Mouse (Mus musculus) erythroblast, adult 5-6 weeks (primary cell): Measurements from ENCODE around the gene Oaz3. TPM values are rescaled to one million over a fixed set of nuclear protein-coding genes. Genes with fewer than 3 reads are reported as not detected.

Experiments used
- ATAC-seq: replicated peaks from 2 replicates; pipeline ENCODE4 v1.8.0; 2016; ENCODE audit warnings: moderate number of reproducible peaks, mild to moderate bottlenecking, moderate TSS enrichment, inconsistent platforms; ENCODE audit not compliant: poor library complexity, low FRiP score, severe bottlenecking
- total RNA-seq, 2 experiments: library from RNA; stranded (forward) in 1 of 2; stranded (reverse) in 1 of 2; fragments of 150-400 nt in 1 of 2; fragments of 200-764, 138-1000 nt in 1 of 2; gene quantifications; 2 replicates each; pipeline versions ENCODE4 v1.2.3 to v1.2.4; 2015 to 2017; ENCODE audit warnings: low replicate concordance in 2 of 2

Gene Oaz3
- total RNA-seq (2015; ENCODE audit: low replicate concordance) (not detected in 2 replicates), total RNA-seq (2017; ENCODE audit: low replicate concordance) (not detected in 2 replicates)

DNA sequence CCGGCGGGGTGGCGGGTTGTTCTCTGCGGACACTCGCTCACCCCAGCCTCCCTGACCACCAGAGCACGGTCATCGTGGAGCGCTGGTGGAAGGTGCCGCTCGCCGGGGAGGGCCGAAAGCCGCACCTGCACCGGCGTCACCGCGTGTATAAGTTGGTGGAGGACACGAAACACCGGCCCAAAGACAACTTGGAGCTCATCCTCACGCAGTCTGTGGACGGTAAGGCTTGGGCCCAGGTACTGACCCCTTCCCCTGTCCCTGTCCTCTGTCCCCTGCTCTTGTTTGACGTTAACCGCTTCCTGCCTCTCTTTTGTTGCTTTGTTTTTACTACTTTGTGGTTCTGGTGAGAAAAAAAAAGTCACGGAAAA is at the start of gene Oaz3:
Gene Oaz3 (minus strand): TSS at position 319 of the 368 bp plus-strand sequence.
- peak; percentile 69; the same call in 1 of the 2 replicates for ATAC-seq

DNA sequence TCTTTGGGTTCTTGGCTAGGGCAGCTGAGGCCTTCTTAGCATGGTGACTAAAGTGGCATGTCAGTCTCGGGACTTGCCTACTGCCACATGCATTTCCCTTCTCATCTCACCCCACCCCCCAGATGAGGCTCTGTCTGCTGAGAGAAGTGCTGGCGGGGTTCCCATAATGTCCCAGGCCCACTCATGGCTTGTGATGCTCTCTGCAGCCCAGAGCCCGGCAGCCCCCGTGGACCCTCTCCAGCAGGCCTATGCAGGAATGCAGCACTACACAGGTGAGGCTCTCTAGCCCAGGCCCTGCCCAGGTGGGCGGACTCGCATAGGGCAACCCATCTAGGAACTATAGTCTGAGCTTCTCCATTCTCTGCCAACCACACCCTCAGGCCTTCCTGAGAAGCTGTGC is 43.9 kb upstream of the Oaz3 start:
- ATAC-seq: no peak

DNA sequence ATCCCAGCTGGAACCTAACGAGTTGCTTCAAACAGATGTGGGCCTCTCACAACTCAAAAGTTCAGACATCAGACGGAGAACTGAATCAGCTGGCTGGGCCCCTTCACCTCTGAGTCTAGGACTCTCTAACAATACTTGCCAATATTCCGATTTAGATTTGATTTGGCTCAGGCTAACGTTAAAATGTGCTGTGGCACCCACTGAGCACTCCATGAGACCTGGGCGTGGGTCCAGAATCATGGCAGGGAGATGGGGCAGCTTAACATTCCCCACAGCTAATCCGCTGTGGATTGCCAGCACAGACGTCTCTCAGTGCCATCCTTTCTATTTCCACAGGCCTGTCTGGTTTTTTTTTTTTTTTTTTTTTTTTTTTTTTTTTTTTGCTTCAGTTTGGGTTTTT is 42.2 kb upstream of the Oaz3 start:
- no peak for ATAC-seq

DNA sequence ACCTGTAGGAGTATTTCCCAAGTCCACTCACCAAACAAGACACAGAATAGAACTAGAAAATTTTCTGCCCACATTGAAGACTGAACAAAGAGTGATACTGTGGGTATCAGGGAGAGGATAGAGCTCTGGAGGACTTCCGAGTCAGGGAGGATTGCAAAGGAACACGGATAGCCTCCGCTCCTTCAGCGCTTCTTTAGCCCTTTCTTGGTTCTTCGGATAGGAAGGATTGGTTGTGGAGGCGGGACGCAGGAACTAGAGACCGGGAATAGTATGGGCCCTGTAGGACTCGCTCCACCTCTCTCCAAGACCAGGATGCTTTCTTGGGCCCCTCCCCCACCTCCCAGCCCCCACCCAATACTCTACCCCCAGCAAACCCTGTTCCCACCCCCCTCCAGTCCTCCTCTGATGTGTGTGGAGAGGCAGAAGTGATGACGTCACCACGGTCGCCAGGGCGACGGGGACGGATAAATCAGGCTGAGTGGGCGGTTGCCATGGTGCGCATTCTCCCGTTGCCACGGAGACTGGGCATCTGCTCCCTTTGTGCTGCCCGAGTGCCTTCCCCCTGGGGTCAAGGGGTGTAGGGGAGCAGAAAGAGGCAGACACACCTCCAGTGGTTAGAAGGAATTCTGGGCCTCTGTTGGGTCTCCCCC is 40.2 kb upstream of the Oaz3 start:
- ATAC-seq: no peak

DNA sequence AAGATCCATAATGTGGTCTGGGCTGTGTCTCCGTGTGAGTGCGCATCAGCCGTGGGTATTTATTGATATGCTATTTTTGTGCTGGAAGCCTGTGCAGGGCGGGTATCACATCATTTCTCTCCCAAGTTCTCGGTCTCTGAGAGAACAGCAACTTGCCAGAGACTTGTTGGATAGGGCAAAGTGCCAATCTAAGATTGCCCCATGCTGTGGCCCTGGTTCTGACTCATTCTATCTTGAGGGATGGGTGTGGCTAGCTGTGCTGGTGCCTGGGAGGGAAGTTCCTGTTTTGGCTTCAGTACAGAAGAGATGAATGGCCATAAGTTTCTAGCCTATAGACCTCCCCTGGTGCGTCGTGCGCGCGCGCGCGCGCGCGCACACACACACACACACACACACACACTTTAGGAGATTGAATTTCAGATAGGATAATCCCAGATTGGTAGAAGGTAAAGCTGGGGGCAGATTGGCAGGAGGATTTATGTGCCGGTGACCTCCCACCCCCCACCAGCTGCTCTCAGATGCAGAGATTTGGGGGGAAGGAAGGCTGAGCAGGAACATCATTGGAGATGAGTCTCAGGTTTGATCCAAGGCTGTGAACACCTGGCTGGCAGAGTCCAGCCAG is 39.2 kb upstream of the Oaz3 start:
- no peak for ATAC-seq

DNA sequence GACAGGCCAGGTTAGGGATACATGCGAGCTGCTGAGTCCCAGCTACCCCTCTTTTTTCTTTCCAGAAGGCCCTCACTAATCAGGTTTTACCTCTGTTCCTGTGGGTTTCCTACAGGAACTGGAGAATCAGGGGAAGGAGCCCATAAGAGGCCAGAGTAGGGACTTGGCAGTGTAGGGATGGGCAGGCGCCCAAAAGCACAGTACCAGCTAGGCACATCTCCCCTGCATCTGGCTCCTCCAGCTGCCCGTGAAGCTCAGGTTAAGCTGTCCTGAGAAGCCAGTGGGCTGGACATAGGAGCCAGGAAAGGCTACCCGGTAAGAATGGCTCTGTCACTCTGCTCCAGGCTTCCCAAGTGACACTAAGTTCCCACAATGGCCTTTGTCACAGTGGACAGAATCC is 37.7 kb upstream of the Oaz3 start:
- no peak for ATAC-seq

DNA sequence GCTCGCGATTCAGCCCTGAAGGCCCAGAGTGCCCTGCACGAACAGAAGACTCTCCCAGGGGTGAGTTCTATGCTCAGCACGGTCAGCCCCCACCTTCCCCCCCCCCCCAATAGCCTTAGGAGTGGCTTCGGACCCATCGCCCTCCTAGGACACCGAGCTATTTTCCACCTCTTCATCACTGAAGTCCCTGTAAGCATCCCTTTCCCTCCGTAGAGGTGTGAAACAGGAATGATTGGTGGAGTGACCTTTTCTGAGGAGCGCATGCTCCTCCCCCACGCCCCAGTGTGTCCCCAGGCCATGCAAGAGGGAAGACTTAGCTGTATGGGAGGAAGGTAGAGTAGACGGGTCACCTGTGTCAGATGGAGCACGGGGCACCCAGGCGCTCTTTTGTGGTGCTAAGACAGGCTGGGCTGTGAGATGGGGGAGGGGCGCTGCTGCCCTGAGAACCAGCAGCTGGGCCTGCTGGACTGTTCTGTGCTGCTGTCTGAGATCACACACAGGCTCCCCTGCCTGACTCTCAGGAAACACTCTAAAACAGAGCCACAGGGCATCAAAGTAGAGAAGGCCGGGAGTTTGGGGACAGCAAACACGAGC is 36.7 kb upstream of the Oaz3 start, which contains the start of gene Riiad1:
Gene Riiad1 (minus strand): TSS at position 51 of the 594 bp plus-strand sequence.
- no peak for ATAC-seq

DNA sequence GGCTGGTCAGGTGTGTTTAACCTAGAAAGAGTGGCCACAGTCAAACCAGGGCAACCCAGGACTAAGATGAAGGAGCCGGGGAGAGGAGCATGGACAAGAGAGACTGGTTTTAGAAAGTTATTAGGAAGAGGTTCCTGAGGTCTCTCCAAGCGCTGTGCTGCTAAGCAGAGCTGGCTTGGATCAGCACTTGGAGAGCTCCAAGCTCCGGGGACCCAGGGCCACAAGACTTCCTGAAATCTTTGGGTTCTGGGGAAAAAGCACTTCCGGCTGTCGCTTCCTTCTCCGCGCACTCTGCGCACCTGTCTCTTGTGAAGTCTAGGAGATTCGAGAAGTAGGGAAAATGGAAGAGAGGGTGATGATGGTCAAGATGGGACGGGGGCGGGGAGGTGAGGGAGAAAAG is 35.8 kb upstream of the Oaz3 start:
- ATAC-seq: no peak

DNA sequence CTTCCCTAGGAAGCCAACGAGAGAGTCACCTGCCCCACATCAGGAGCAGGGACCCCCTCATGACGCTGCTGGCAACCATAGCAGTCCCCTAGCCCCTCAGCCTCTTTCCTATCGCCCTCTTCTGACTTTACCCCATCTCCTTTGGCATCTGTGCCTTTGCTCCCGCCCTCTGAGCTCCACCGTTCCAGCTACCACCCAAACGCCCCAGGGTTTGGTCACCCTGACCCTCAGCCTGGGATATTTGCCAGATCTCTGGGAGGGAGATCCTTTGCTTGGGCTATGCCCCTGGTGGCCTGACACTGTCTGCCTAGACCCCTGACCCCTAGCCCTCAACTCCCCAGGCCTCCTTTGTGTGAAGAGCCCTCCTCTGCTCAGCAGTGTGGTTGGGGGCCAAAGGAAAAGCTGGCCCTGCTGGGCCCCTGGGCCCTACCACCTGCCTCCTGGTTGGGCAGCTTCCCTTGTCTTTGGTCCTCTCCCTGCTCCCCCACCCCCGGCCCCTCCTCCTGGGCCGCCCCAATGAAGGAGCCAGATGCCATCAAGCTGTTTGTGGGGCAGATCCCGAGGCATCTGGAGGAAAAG is 35.0 kb upstream of the Oaz3 start:
- ATAC-seq: no peak

DNA sequence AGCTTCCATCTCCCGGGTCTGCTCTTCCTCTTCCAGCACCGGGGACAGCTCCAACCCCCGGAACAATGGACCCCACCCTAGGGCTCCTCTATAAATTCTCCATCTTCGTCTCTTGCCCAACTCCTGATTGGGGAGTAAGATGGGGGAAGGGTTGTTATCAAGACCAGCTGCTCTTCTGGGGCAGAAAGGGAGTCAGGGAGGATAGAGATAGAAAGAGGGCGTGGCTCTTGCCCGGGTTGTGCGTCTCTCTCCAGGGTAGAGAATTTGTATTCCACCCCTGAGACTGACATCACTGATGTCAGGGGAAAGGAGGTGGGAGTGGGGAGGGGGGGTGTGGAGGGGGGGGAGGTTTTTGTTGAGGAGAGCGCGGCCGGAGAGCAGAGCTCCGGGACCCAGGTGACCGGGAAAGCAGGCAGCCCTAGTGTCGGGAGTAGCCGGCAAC is 34.3 kb upstream of the Oaz3 start, which contains the start of gene Celf3:
Gene Celf3 (plus strand): TSS at position 315 of the 442 bp plus-strand sequence.
- ATAC-seq: 0 out of 2 replicates have a peak, but pooled peaks have one; percentile 57

DNA sequence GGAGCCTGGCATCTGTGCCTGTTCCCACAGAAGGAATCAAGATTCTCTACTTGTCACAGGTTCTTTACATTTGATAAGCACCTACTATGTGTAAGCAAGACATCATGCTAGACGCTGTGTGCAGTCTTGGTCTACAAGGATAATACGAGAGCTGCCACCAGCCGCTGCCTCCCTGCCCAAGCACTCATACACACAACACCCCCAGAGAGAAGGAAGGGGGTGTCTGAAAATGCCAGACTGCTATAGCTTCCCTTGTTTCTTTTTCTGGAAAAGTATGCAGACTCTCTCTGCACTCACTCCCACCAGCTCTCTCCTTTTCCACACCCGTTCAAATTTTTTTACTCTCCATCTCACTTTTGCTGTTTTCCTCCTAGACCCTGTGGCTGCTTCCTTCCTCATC is 33.7 kb upstream of the Oaz3 start:
- no peak for ATAC-seq

DNA sequence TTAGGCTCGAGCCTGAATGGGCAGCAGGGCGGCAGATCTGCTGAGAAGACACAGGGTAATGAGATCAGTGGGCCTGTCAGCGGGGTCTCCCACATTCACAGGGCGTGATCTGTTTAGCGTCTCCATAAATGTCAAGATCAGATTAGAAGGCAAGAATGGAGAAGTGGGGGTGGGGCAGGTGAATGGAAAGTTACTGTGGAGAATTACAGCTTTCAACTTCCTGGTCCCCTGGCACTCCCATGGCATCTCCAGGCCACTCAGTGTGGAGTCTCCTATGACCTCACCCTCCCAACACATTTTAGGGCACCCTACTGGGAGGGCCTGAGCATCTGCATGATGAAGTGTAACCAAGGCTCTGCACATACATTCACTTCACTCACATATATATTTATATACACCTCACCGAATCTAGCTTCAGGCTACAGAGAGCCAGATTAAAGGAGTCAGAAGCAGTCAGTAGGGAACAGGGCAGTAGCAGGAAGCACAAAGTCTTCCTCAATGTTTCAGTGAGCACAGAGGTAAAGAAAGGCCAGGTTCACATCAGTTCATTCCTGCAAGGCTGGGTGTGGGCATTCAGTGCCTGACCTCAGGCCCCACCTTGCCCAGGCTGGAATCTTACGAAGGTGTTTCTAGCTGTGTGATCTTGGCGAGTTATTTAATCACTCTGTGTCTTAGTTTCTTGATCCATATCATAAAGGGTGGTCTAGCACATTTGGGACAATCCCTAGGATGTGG is 32.8 kb upstream of the Oaz3 start:
- ATAC-seq: no peak

DNA sequence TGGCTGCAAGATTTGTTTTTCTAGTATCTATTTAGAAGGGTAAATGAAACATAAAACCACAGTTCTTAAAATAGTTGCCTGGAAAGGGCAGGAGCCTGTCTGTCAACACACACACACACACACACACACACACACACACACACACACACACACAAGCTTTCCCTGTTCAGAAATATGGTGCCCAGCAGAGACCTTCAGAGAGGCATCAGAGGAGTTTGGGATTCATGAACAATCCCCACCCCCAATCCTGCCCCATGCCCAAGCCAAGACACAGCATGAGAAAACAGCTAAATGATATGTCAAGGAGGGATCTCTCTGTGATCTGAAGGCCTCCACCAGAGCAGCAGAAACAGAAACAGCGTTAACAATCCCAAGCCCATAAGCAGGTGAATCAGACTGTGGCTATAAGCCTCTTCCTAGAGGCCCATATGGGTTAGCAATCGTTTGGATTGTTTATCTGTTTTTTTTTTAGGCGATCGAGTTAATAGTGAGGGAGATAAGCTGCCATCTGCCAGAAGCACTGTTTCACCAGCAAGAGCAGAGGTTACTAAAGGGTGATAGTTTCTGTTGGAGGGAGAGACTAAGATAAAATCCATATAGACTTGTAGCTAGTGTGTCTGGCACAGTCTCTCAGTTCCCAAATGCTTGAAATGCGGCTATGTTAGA is 30.0 kb upstream of the Oaz3 start:
- no peak for ATAC-seq

DNA sequence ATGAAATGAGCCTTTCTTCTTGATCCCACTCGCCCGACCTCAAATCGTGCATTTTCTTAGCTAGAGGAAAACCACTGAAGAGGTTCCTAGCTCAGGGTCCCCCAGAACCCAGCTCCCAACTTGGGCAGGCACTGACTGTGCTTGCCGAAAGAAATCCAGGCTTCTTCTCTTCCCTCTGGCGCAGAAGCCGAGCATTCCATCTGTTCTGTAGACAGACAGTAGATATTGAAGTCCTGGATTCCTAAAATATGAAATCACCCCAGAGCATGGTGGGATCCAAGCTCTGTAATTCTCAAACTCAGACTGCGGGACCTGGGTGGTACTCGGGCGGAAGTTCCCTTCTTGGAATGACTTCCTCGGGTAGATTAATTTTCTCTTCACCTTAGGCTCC is 29.4 kb upstream of the Oaz3 start:
- no peak for ATAC-seq

DNA sequence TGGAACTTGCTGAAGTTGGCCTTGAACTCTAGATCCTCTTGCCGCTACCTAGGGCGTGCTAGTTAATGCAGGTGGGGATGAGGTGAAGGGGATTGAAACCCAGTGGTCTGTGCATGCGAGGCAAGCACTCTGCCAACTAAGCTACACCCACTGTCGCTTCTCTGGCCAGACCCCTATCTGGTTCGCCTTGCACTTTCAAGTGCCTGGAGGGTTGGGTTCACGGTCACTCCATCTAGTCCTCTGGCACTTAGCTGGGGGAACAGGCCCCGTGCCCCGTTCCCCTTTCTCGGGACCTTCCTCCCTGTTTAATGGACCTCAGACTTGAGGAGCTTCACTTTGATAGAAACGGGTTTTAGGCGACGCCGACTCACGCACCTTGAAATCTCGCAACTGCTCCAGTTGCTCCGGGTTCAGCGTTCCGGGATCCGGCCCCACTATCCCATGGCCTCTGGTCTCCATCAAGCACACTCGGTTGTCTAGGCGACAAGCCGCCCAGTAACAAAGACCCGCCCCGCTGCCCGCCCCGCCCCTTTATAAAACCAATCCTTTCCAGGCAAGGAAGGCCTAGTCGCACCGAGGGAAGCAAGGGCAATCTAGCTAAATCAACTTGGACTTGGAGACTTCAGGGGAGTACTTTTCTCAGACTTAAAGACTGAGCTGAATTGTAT is 28.9 kb upstream of the Oaz3 start:
- ATAC-seq: no peak

DNA sequence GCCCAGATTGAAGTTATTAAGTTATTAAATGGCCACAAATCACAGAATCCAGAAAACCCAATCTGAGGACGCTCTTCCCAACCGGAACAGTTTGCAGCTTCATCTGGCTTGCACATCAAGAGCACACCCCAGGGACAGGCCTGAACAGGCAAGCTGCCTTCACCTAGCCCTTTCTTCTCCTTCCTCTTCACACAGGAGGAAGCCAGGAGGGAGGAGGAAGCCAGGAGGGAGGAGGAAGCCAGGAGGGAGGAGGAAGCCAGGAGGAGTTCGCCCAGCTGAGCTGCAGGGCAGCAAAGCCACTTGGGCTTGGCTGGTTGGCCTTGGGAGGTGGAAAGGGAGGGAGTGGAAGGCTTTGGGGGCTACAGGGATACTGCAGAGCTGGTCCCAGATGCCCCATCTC is 25.2 kb upstream of the Oaz3 start:
- no peak for ATAC-seq

DNA sequence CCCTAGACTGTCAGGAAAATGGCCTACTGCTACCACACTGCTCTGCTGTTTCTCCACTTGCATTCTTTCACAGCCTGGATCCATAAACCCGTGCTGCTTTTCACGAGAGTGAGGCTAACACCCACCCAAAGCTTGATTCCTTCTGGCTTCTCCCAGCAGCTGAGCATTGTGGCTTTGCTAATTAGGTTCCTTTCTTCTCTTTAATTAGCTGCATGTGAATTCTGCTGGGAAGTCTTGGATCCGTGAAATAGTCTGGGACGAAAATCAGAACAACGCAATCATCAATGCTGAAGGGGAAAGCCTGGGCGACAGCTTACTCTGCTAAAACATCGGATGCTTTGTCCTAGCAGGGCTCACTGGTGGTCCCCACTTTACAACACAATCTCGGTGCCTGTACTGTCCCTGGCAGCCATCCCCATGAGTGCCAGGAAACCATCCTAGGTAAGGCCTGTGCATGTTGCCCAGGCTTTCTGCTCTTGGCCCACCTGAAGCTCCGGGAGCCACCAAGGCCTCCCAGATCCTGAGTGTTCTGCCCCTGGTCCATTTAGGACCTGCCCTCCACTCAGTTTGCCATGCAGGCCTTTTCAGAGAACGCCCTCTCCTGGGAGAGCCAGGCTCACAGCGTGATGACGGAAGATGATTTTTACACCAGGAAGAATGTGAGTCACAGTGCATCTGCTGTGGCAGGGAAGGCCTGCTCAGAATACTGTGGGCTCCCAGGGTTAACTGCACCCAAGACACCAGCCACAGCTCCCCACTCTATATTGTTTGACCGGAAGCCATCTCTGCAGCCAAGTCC is 22.1 kb upstream of the Oaz3 start:
- no peak for ATAC-seq

DNA sequence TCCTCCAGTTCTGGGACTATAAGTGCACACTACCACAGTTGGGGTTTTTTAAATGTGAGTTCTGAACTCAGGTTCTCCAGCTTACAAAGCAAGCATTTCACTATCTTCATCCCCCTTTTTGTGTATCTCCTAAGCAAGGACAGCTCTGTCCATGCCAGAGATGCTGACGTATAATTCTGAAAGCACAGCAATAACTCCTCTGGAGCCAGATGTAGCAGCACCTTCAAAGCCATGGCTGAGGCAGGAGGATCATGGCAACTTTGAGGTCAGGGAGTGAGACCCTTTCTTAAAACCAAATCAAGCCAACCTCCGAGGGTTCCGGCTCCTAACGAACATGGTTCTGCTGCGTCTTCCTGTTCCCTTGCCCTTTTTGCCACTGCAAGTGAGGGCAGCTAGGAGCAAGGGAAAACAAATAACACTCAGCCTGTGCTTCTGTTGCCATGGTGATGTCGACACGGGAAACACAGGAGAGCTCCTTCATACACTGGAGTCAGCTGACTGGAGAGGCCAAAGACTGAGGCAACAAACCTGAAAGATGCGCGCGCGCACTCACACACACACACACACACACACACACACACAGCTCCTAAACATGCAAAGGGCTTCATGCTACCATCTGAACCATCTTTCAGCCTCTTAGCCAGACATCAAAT is 20.3 kb upstream of the Oaz3 start:
- ATAC-seq: no peak
